Mouse (Mus musculus): Measurements from ENCODE around the gene Sez6l. TPM values are rescaled to one million over a fixed set of nuclear protein-coding genes. Genes with fewer than 3 reads are reported as not detected.

The Sez6l gene
- polyA plus RNA-seq, 1 experiment from 2014 or later = 0.28 TPM

- no peak for ATAC-seq (replicated peaks; ENCODE audit: low FRiP score, low read depth)
- H3K4me3 ChIP-seq (replicated peaks; ENCODE audit: low read depth, low read length) = no peak overlapping the region
- no peak for DNase-seq (ENCODE audit: low spot score)
- no peaks in the 10 kb centered on the region for H3K4me1 ChIP-seq (replicated peaks; ENCODE audit: insufficient read depth, low read length)
- no peaks in the 10 kb centered on the region for H3K36me3 ChIP-seq (ENCODE audit: insufficient read depth, low read length)
- H3K27ac ChIP-seq = no peak overlapping the region
- WGBS = 62% methylated on average over 12 of the region's 12 CpGs
- no peaks in the 10 kb centered on the region for H3K27me3 ChIP-seq (ENCODE audit: insufficient read depth, low read length)
- H3K4me2 ChIP-seq (ENCODE audit: low read length) = no peak overlapping the region
- no peak for TF ChIP-seq CTCF (IDR thresholded peaks at IDR 0.05; ENCODE audit: low read depth)
- H3K9me3 ChIP-seq (replicated peaks; ENCODE audit: low read length) = no peaks in the 10 kb centered on the region
- H3K9ac ChIP-seq (ENCODE audit: low read depth, low read length) = no peak overlapping the region
These were observed 28.0 kb downstream of the Sez6l start for GRCm38 (mm10) chr5:112548846-112549620.

DNA sequence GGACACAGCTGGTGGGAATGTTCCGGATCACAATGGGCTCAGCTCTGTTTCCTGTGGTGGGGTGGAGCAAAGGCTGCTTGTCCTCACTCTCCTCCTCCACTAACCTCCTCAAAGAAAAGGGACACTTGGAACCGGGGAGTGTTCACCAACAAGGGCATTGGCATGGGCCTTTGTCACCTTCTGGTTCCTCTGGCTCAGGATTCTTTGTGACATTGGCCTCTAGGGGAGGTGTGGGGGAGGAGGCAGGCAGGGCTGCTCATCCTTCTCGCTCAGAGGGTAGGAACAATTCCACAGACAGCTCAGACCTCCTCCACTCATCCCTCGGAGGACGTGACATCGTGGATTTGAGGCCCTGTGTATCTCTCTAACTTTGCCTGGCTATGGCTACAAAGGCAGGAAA, 30.2 kb downstream of the Sez6l start:
- 22% methylated on average over 6 of the region's 6 CpGs for WGBS
- H3K4me2 ChIP-seq (ENCODE audit: low read length) = no peak overlapping the region
- H3K27me3 ChIP-seq (ENCODE audit: insufficient read depth, low read length) = no peaks in the 10 kb centered on the region
- H3K9me3 ChIP-seq (replicated peaks; ENCODE audit: low read length) = no peaks in the 10 kb centered on the region
- no peak for TF ChIP-seq CTCF (IDR thresholded peaks at IDR 0.05; ENCODE audit: low read depth)
- peak; percentile 49 for DNase-seq (ENCODE audit: low spot score)
- H3K36me3 ChIP-seq (ENCODE audit: insufficient read depth, low read length) = no peaks in the 10 kb centered on the region
- no peaks in the 10 kb centered on the region for H3K4me1 ChIP-seq (replicated peaks; ENCODE audit: insufficient read depth, low read length)
- H3K27ac ChIP-seq = no peak overlapping the region
- no peak overlapping the region for H3K9ac ChIP-seq (ENCODE audit: low read depth, low read length)
- no peak for ATAC-seq (replicated peaks; ENCODE audit: low FRiP score, low read depth)
- no peak overlapping the region for H3K4me3 ChIP-seq (replicated peaks; ENCODE audit: low read depth, low read length)

DNA sequence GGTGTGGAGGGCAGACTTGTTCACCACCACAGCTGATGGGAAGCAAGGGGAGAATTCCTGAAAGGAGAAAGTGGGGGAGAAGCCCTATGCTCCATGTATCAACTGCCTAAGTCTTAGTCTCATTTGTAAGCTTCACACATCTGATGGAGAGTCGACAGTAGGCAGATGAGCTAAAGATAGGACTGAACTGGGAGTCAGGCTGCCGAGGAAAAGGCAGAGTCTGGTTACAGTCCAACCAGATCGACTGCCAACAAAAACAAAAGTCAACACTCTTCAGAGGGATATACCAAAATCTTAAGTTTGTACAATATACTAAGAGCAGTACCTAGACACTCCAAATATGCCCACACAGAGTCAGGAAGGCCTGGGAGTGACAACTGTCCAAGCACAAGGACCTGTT, 38.7 kb downstream of the Sez6l start:
- no peaks in the 10 kb centered on the region for H3K36me3 ChIP-seq (ENCODE audit: insufficient read depth, low read length)
- no peaks in the 10 kb centered on the region for H3K27me3 ChIP-seq (ENCODE audit: insufficient read depth, low read length)
- H3K4me3 ChIP-seq (replicated peaks; ENCODE audit: low read depth, low read length) = no peak overlapping the region
- H3K9ac ChIP-seq (ENCODE audit: low read depth, low read length) = no peak overlapping the region
- H3K4me1 ChIP-seq (replicated peaks; ENCODE audit: insufficient read depth, low read length) = no peaks in the 10 kb centered on the region
- TF ChIP-seq CTCF (IDR thresholded peaks at IDR 0.05; ENCODE audit: low read depth) = no peak
- no peaks in the 10 kb centered on the region for H3K9me3 ChIP-seq (replicated peaks; ENCODE audit: low read length)
- WGBS = 31% methylated on average over 3 of the region's 3 CpGs
- no peak overlapping the region for H3K27ac ChIP-seq
- ATAC-seq (replicated peaks; ENCODE audit: low FRiP score, low read depth) (no peak), DNase-seq (ENCODE audit: low spot score) (no peak)
- no peak overlapping the region for H3K4me2 ChIP-seq (ENCODE audit: low read length)

DNA sequence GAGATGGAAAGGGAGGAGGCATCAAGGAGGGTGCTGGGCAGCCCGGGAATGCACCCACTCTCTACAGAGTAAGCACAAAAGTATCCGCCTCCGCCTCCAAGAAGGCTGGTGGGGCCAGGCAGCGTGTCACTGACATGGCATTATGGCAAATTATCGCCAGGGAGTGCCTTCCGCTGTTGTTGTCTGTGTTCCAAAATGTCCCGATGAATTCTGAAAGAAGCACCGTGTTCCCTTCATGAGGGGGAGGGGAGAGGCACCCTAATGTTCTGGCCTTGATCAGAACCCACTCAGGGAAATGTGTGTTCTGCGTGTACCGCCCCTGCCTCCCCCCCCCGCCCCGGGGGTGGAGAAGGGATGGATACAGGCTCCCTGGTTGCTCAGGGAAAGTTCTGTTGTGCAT, 41.1 kb downstream of the Sez6l start:
- DNase-seq (ENCODE audit: low spot score) = no peak
- 67% methylated on average over 12 of the region's 12 CpGs for WGBS
- no peaks in the 10 kb centered on the region for H3K36me3 ChIP-seq (ENCODE audit: insufficient read depth, low read length)
- H3K27me3 ChIP-seq (ENCODE audit: insufficient read depth, low read length) = no peaks in the 10 kb centered on the region
- H3K4me3 ChIP-seq (replicated peaks; ENCODE audit: low read depth, low read length) = no peak overlapping the region
- H3K9ac ChIP-seq (ENCODE audit: low read depth, low read length) = no peak overlapping the region
- no peak overlapping the region for H3K4me2 ChIP-seq (ENCODE audit: low read length)
- no peaks in the 10 kb centered on the region for H3K4me1 ChIP-seq (replicated peaks; ENCODE audit: insufficient read depth, low read length)
- no peak for TF ChIP-seq CTCF (IDR thresholded peaks at IDR 0.05; ENCODE audit: low read depth)
- no peak overlapping the region for H3K27ac ChIP-seq
- ATAC-seq (replicated peaks; ENCODE audit: low FRiP score, low read depth) = no peak
- H3K9me3 ChIP-seq (replicated peaks; ENCODE audit: low read length) = no peaks in the 10 kb centered on the region

- no peaks in the 10 kb centered on the region for H3K4me1 ChIP-seq (replicated peaks; ENCODE audit: insufficient read depth, low read length)
- no peak overlapping the region for H3K4me2 ChIP-seq (ENCODE audit: low read length)
- no peak overlapping the region for H3K9ac ChIP-seq (ENCODE audit: low read depth, low read length)
- no peaks in the 10 kb centered on the region for H3K27me3 ChIP-seq (ENCODE audit: insufficient read depth, low read length)
- ATAC-seq (replicated peaks; ENCODE audit: low FRiP score, low read depth) (no peak), DNase-seq (ENCODE audit: low spot score) (no peak)
- H3K36me3 ChIP-seq (ENCODE audit: insufficient read depth, low read length) = no peaks in the 10 kb centered on the region
- WGBS = 46% methylated on average over 11 of the region's 11 CpGs
- no peaks in the 10 kb centered on the region for H3K9me3 ChIP-seq (replicated peaks; ENCODE audit: low read length)
- H3K27ac ChIP-seq = no peak overlapping the region
- H3K4me3 ChIP-seq (replicated peaks; ENCODE audit: low read depth, low read length) = no peak overlapping the region
- no peak for TF ChIP-seq CTCF (IDR thresholded peaks at IDR 0.05; ENCODE audit: low read depth)
These were observed 42.8 kb downstream of the Sez6l start for GRCm38 (mm10) chr5:112534146-112534545.

DNA sequence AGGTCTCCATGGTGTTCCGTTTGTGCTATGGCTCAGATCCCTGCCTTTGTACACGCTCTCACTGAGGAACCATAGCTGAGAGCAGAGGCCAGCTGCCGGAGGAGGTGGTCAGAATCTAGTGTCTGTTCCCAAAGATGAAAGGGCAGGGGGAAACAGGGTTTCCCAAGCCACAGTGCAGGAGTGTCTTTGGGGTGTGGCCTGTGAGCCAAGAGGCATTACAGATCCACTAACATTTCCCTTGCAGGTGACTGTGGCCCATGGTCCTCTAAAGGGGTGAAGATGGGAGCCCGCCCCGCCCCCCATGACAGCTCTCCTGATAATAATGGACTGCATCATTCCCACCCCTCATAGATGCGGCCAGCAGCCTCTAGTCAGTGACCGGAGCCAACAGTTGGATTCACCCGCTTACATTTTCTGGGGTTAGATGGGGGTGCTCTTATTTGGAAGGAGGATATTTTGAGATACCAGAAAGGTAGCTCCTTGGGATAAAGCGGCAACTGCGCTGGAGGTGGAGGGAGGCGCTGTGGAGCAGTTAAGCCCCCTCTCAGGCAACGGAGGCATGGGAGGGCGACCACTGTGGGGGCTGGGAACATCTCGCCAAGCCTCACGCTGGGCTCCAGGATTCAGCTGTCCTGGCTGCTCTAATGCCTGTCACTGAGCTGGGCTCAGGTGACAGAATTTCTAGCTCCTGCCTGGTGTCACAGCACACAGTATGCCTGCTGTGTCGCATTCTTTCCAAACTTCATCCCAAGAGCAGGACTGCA, 43.5 kb downstream of the Sez6l start:
- H3K4me1 ChIP-seq (replicated peaks; ENCODE audit: insufficient read depth, low read length) = no peaks in the 10 kb centered on the region
- no peak overlapping the region for H3K4me2 ChIP-seq (ENCODE audit: low read length)
- no peak overlapping the region for H3K4me3 ChIP-seq (replicated peaks; ENCODE audit: low read depth, low read length)
- no peak for ATAC-seq (replicated peaks; ENCODE audit: low FRiP score, low read depth)
- DNase-seq (ENCODE audit: low spot score) = no peak
- H3K27ac ChIP-seq = no peak overlapping the region
- H3K36me3 ChIP-seq (ENCODE audit: insufficient read depth, low read length) = no peaks in the 10 kb centered on the region
- H3K9ac ChIP-seq (ENCODE audit: low read depth, low read length) = no peak overlapping the region
- no peak for TF ChIP-seq CTCF (IDR thresholded peaks at IDR 0.05; ENCODE audit: low read depth)
- H3K27me3 ChIP-seq (ENCODE audit: insufficient read depth, low read length) = no peaks in the 10 kb centered on the region
- 47% methylated on average over 16 of the region's 16 CpGs for whole genome bisulfite sequencing
- H3K9me3 ChIP-seq (replicated peaks; ENCODE audit: low read length) = no peaks in the 10 kb centered on the region
